Mouse (Mus musculus): ENCODE measurements around the gene Defb21.
A peak's percentile ranks its signal among the peaks of the same experiment; 100 is the strongest.

Defb21 gene

DNA sequence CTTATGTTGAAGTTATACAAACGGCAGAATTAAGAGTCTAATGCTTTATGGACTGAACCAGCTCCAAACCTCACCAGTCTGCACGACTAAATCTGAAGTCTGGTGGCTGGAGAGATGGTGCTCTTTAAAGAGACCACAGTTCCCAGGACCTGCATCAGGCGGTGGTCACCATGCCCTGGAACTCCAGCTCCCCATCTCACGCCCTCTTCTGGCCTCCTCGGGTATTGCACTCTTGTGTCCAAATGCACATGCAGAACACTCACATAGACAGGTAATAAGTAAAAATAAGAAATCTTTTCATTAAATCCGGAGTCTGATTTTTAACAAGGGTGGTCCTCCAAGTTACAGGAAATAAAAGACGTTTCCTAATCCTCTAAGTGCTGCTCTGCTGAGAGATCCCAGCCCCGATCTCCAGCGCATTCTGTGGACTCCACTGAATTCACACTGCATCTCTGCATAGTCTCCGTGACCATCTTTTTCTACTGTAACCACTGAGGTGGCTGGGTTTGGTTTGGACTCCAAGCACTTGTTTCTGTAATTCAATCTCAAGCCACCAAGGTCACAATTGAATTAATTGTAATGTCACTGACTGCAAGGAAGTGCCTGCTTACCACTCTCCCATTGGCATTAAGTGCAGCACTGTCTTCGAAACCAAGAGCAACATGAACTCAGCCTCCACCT, at the start of gene Defb21:
Defb21 (plus strand) TSS at position 631 of the 681 bp plus-strand sequence.
- DNase-seq (ENCODE audit: low read depth, low spot score), result no peak

DNA sequence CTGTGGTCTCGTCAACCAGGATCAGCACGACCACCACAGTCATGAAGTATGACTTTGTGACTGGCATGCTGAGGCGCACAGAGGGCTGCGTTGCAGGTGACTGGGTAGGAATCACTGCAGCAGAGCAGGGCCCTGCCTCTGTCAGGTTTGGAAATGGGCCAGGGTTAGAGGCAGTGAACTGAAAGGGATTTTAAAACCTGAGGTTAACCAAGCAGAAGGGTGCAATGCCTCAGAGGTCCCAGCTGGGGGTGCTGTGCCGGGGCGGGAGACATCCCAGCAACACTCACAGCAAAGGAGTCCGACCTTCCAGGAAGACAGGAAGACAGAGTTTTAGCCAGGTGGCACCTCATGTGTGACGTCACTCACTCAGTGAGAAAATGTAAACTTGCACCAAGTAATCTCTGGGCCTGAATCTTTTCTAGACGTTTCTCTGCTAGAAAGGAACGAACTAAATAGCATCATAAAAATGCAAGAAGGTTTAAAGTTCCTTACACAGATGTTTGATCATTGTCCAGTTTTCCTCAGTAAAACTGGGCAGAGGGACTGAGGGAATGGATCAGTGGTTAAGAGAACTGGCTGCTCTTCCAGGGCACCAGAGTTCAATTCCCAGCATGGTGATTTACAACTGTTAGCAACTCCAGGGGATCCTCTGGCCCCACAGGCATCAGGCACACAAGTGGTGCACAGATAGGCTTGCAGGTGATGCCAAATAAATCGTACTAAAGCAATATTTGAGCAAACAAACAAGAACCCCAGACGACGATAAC, 32.4 kb upstream of the Defb21 start, which contains the start of gene Defb29:
Defb29 (minus strand) TSS at position 155 of the 767 bp plus-strand sequence.
- no peak for DNase-seq (ENCODE audit: low read depth, low spot score)

DNA sequence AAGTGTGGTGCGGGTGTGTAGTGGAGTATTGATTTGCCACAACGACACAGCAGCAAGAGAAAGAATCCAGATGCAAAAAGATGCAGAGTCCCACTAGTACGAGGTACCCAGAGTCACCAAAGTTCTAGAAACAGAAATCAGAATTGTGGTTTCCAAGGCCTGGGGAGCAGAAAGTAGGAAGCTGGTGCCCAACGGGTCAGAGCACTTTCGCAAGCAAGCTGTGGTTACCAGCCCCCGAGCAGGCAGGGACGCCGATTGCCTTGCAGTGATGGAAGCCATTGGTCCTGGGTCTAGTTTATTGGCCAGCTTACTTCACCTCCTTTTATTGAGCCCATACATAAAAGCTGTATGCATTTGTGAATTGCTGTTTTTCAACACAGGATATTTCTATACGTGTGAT, 30.6 kb upstream of the Defb21 start:
- no peak for DNase-seq (ENCODE audit: low read depth, low spot score)

DNA sequence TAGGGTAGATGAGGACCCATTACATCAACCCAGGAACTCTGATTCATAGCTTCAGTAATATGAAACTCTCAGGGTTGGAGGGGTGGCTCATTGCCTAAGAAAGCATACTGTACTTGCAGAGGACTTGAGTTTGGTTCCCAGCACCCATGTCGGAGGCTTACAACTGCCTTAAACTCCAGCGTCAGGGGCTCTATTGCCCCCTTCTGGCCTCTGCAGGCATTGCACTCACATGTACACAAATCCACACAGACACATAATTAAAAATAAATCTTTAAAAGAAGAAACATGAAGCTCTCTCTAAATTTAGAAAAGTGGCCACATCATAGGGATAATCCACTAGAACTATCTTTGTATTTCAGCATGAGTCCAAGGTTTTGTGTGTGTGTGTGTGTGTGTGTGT, 29.6 kb upstream of the Defb21 start:
- DNase-seq (ENCODE audit: low read depth, low spot score), result no peak

DNA sequence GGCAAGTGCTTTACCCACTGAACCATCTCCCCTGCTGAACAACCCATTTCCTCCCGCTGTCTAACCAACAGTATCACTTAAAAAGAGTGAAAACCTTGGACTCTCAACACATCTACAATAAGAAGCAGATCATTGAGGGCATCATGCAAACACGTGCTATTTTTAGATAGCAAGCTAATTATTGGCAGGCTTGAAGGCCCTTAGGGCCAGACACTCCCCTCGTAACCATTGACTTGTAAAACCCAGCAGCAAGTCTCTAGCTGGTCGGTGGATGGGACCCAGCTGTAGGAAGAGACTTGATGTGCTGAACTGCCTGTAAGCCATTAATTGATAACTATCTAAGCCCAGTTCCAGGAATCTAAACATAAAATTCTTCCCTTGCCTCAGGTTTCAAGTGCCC, 29.1 kb upstream of the Defb21 start:
- peak; percentile 4 for DNase-seq (ENCODE audit: low read depth, low spot score)

DNA sequence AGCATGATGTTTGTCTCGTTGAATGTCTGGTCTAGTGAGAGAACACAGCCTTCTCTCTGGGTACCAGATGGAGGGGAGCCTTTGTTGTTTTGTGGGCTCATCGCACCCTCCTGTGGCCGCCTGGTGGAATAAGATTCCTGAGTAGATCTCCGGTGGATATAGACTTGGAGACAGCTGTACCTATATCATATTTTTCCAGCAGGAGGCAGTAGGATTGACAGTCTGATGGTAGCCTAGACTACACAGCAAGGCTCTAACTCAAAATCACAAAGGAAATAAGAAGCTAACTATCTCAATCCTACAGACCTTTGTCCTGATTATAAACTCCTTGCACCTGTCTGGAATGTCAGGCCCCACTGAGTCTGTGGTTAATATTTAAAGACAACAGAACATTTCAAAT, 27.9 kb upstream of the Defb21 start:
- peak; percentile 49 for DNase-seq (ENCODE audit: low read depth, low spot score)

DNA sequence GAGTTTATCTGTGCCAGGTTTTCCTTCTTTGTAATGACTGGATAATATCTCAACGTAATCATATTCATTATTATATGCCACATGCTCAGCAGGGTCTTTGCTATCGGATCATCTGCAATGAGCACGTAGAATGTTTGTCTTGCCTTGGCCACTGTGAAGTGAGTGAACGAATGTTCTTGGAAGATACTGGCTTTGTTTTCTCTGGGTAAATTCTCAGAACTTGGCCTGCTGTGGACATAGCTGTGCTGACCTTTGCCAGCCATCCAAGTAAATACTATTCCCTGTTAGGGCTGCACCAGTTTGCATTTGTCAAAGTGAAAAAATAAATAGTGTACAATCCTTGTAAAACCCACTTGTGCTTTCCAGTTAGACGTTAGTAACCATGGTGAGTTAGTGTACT, 24.4 kb upstream of the Defb21 start:
- DNase-seq (ENCODE audit: low read depth, low spot score), result no peak

DNA sequence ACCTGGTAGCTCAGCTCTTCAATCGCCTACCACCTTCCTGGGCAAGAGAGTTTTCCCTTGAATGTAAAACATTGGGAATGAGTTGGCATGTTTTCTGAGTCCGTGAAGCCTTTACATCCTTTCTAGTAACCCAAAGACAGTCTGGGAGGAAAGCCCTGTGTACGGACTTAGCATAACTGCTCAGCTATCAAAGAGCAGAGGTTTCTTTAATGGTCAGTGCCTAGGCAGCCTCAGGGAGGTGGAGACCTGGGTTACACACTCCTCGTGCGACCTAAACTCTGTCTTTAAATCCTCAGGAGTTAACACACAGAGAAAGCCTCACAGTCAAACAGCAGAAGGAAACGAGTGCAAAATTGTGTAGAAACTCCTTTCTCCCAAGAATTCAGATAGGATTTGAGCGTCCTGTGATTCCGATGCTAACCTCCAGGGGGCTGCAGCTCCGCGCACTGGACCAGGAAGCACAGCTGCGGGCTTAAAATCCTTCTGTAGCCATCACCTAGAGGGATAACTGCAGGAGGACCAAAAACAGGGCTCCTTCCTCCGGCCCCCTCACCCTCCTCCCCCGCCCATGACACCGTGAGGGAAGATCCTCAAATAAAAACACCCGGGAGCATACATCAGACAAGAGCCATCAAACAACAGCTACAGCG, 18.6 kb upstream of the Defb21 start:
- peak; percentile 64 for DNase-seq (ENCODE audit: low read depth, low spot score)

DNA sequence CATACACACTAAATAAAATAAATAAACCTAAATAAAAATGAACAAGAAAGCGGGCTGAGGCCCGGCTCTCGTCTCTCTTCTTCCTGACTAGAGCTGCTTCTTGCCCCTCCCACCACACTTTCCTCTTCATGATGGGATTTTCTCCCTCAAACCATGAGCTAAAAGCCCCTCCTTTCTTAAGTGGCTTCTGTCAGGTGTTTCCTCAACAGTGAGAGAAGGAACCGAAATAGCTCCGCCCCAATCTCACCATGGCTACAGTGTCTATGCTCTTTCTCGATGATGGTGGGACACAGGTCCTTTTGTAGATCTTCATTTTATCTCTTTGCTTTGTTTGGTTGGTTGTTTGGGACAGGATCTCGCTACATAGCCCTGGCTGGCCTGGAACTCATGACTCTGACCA, 15.9 kb upstream of the Defb21 start:
- DNase-seq (ENCODE audit: low read depth, low spot score), result no peak

DNA sequence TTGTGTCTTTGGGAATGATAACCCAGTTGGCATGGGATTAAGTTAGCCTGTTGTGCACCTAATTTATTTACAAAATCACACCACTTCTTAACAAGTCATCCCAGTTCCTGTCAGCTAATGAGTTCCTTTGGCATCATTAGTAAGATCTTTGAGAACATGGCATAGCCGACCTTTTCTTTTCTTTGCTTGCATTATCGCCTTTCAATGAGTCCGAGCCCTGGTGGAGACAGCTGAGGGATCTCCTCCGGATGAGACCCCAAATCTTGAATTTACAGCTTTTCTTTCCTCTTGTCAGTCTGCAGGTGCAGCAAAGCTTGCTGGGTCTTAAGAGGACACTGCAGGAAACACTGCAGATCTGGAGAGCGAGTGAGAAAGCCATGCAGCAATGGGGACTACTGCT, 3.5 kb upstream of the Defb21 start, which contains the start of gene Gm17416:
Gm17416 (plus strand) TSS at position 301 of the 400 bp plus-strand sequence.
- DNase-seq (ENCODE audit: low read depth, low spot score), result no peak

DNA sequence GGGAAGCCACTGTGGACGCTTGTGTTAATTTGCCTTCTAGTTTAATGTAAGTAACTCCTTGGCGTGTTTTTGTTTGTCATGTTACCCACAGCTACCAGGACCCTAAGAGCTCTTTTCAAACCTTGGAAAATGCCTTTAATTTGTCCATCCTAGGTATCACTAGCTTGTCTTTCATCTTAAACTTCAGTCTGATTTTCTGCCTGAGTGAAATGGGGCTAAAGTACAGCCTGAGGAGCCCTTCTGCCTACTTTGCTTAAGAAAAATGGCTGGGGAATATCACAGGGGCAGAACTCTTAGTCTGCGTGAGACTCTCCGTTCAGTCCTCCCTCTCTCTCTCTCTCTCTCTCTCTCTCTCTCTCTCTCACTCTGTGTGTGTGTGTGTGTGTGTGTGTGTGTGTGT, 2.7 kb upstream of the Defb21 start:
- no peak for DNase-seq (ENCODE audit: low read depth, low spot score)

DNA sequence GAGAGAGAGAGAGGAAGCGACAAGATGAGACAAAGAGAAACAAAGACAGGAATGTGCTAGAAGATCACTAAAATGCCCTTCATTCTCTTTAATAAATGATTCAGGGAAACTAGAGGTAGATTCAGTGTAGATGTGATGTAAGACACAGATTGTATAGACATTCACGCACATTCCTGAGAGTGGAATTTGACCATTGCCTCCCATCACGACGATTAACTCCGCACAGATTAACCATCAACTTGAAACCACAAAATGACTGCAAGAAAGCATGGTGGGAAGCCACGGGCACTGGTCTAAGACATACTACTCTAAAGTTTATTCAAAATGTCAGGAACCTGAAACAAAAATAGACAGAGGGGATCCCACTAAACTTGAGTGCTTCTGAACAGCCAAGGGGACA, 2.2 kb upstream of the Defb21 start:
- DNase-seq (ENCODE audit: low read depth, low spot score), result no peak

DNA sequence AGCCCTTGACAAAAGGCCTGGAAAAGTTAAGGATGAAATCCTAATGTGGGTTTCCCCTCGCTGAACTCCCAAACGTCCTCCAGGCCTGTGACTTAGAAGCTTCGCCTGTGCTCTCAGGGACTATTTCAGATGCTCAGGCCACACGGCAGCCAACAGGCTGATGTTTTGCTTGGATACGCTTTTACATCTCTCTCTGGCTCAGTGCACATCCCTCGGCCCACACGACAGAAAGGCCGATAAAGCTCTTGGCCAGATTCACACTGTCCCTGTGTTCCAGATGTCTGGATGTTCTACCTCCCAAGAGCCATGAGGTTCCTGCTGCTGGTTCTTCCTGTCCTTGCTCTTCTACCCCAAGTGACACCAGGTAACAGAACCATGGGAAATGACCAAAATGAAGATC, 940 bp downstream of the Defb21 start:
- no peak for DNase-seq (ENCODE audit: low read depth, low spot score)

DNA sequence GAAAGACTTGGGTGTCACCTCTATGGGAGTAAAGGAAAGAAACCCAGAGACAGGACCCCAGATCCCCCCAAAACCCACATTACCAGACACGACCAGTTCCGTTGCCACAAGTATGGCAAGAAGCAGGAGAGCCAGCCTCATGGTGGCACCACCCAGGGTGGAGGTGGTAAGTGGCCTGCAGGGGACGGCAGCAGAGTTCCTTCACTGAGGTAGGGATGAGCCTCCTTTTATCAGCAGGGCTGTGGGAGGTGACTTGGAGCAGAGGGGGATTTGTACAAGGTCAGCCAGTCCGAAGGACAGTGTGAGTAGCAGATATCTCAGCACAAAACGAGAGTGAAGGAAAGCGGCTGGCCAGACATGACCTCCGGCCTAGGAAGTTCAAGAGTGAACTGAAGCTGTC, 7.6 kb downstream of the Defb21 start, which contains the start of gene Defb19:
Defb19 (minus strand) TSS at position 206 of the 400 bp plus-strand sequence.
- no peak for DNase-seq (ENCODE audit: low read depth, low spot score)

DNA sequence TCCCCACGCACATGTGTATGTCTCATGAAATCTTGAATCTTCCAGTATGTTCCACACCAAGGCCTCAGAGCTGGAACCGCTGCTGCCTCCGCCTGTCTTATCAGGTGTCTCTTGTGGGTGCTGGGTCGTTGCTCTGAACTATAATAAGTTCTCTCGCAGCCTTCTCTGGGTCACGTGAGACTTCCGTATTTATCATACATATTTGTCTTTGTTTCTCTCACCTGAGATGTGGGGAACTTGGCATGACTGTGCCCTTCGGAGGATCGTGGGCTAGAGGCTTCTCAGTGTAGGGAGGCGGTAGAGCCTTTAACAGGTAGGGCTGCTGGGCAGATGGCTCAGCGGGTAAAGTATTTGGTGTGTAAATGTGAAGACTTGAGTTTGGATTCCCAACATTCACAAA, 8.1 kb downstream of the Defb21 start:
- DNase-seq (ENCODE audit: low read depth, low spot score), result no peak

DNA sequence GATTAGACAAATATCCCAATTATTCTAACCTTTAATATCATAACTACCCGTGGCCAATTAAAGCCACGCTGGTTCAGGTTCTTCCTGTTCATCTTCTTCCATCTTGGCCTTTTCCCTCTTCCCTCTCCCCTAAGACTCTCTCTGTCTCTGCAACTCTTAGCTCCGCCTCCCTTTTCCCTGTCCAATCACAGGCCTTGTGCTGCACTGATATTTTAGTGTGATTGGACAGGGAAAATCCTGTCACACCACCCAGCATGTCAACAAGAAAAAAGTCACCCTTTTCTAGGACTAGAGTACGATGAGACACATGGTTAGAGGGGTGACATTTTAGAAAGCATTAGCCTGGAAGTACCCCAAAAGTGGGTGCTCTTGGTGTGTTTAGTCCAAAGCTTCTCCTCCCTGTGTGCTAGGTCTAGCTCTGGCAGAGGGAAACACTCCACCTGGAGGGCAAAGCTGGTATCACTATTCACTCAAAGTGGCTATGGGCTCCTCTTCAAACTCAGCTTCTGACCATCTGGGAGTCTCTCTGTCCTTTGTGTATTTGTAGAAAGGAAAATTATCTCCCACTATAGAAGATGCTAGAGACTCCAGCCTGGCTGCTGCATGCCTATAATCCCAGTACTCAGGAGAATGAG, 14.5 kb downstream of the Defb21 start:
- no peak for DNase-seq (ENCODE audit: low read depth, low spot score)

DNA sequence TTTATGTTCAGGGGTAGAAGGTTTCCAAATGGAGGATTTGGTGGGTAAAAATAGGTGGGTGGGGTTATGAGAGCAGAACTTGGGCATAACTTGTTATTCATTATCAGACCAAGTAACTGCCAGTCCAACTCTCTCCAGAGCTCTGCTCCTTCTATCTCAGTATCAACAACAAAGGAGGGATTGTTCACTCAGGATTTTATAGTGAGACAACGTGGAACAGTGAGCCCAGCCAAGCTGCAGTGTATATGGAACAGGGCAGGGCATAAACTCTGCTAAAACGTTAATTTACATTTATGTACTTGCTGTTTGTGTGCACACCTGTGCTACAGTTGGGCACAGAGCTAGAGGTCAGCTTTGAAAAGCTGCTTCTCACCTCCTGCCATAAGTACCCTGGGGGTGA, 15.9 kb downstream of the Defb21 start:
- DNase-seq (ENCODE audit: low read depth, low spot score), result no peak

DNA sequence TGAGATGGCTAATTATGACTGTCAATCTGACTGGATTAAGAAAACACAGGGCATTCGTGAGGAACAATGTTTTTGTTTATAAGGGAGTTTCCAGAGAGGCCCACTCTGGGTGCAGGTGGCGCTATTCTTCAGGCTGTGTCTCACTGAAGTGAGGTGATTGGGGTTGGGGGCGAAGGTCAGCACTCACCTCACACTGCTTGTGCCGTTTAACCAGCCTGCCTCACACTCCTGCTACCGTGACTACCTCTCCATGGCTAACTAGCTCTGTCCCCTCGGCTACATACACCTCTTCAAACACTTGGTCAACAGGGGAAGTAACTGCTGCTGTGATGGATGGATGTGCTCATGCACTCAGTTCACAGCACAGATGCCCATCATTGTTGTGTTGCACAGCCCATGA, 16.5 kb downstream of the Defb21 start:
- DNase-seq (ENCODE audit: low read depth, low spot score), result no peak

DNA sequence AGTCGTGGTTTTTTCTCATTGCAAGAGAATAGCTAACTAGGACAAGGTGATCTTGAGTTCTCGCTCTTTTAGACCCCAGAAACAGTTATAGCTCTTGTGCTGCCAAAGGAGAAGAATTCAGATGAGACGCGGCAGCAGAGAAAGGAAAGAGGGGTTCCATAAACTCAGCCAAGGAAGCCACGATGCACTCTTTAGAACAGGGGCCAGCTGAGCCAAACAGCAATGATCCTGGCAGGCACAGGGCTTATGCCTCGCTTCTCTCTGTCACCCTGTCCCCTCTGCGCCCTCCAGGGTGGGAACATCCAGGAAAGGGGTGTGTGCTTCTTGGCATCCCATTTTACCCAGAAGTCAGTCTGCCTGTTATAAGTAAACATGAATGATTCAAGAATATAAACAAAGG, 26.8 kb downstream of the Defb21 start, which contains the start of gene Defb45:
Defb45 (minus strand) TSS at position 101 of the 400 bp plus-strand sequence.
- no peak for DNase-seq (ENCODE audit: low read depth, low spot score)

DNA sequence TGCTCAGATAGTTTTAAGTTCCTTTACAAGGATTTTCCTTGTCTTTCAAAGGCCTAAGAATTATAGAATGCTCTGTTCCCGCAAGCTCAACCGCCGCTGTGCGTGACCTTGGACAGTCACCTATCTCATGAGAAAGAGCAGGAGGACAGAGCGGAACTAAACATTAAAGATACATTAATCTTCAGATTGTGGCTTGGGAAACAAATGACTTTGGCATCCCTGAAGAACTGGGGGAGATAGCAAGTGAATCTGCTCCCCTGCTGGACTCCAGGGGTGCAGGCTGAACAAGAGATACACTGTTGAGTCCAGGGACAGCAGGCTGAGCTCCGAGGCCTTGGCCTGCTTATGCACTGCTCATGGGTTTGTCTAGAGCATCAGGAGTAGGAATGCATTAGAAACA, 27.5 kb downstream of the Defb21 start:
- DNase-seq (ENCODE audit: low read depth, low spot score), result no peak

DNA sequence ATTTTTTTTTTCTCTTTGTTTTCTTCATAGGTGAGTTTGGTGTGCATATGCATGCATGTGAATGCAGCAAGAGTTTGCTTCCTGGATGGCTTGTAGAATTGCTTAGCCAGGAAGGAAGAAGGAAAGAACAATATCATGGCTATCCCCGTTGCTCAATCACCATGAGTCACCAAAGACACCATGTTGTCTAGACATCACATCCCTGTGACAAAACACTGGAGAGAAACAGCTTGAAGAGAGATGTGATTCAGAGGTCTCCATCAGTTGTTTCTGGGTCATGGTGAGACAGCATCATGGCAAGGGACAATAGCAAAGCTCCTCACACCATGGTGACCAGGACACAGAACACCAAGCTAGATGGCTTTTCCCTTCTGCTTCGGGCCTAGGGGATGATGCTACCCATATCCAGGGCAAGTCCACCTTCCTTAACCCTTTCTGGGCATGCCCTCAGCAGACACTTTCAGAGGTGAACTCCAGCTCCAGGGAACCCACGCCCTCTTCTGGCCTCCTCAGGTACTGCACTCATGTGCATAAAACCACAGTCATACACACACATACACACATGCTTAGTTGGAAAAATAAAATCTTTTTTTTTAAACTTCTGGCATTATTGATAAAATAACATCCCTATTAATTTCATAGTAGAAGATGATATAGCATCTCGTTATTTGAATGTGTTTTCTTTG, 28.9 kb downstream of the Defb21 start:
- DNase-seq (ENCODE audit: low read depth, low spot score), result no peak
